Comparison of ENCODE assay signal across 26 mouse cellular contexts in the genomic region with DNA sequence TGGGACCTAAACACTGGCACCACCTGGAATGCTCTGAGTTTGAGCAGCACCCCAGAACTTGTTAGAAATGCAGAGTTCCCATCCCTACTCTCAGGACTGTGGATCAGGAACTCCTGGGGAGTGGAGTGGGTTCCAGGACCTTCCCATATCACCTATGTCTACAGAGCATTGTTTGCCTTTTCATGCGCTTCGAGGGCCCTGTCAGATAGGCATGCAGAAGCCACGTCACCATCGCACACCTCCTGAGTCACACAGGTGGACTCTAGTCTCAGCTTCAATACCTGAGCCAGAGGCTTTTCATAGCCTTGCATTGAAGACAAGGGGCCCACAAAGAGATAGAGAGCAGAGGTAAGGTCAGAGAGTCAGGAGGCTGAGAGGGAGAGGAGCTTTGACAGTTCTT. TPM values are rescaled to one million over a fixed set of nuclear protein-coding genes. Genes with fewer than 3 reads are reported as not detected.
A peak's percentile ranks its signal among the peaks of the same experiment; 100 is the strongest.
DNase-seq lines count a peak whose midpoint lies in the region; ATAC-seq and TF ChIP-seq lines count a peak whose summit lies in the region.
"Had no signal": no experiment of that assay in that cellular context is flagged by ENCODE, and none has a peak within 500 bp of the region (broad histone marks: within the 10 kb centered on the region; RNA-seq: fewer than 3 reads in every experiment).

No protein-coding gene starts in this region.

- H3K36me3 ChIP-seq in forebrain, embryonic 15.5 days: no peaks in the 10 kb centered on the region
- no peaks in the 10 kb centered on the region for H3K36me3 ChIP-seq in forebrain, embryonic 12.5 days (replicated peaks)
- no peaks in the 10 kb centered on the region for H3K36me3 ChIP-seq in lung, postnatal 0 days (ENCODE audit: insufficient read depth, low read length)
- no peaks in the 10 kb centered on the region for H3K36me3 ChIP-seq in stomach, embryonic 16.5 days (ENCODE audit: control insufficient read depth, insufficient read depth, low read length)
- H3K36me3 ChIP-seq: embryonic facial prominence, embryonic 12.5 days; intestine, embryonic 15.5 days had no signal

- 92% methylated on average over 4 of the region's 4 CpGs for WGBS in forebrain, embryonic 15.5 days
- 87% methylated on average over 4 of the region's 4 CpGs for WGBS in forebrain, embryonic 12.5 days
- 68% methylated on average over 4 of the region's 4 CpGs for WGBS in lung, postnatal 0 days
- 77% methylated on average over 4 of the region's 4 CpGs for WGBS in lung, adult 2 months
- 74% methylated on average over 4 of the region's 4 CpGs for WGBS in stomach, embryonic 16.5 days

- H3K27ac ChIP-seq in forebrain, embryonic 15.5 days (replicated peaks): peak overlapping the region; percentile 62; the same call in 1 of the 2 replicates
- no peak overlapping the region for H3K27ac ChIP-seq in forebrain, embryonic 12.5 days
- H3K27ac ChIP-seq in lung, postnatal 0 days (ENCODE audit: low read length): no peak overlapping the region
- H3K27ac ChIP-seq in stomach, embryonic 16.5 days (ENCODE audit: low read length): no peak overlapping the region
- H3K27ac ChIP-seq: embryonic facial prominence, embryonic 12.5 days; gastrocnemius, adult 2 months; intestine, embryonic 15.5 days; liver, embryonic 14.5 days had no signal

- ATAC-seq in forebrain, embryonic 15.5 days (replicated peaks): no peak
- ATAC-seq in forebrain, embryonic 12.5 days (ENCODE audit: low FRiP score): no peak
- peak; percentile 78 for ATAC-seq in lung, postnatal 0 days
- peak; percentile 57; the same call in 1 of the 2 replicates for ATAC-seq in stomach, embryonic 16.5 days (ENCODE audit: insufficient read depth, low FRiP score)
- ATAC-seq: hindbrain, embryonic 16.5 days; intestine, embryonic 15.5 days; Patski had no signal

- peak; percentile 2 to 14 for DNase-seq in cerebellum, adult 18-20 months
- DNase-seq in cerebellum, postnatal 14 days: no peak
- peak; percentile 57 for DNase-seq in lung, postnatal 0 days (ENCODE audit: low spot score)
- no peak for DNase-seq in lung, adult 2 months
- no peak for DNase-seq in urinary bladder, adult 2 months (ENCODE audit: low spot score)
- DNase-seq: adrenal gland, postnatal 10 days; embryo, embryonic 11 days; gastrocnemius, adult 2 months; gastrocnemius, postnatal 36 days; heart, adult 18-20 months; heart, postnatal 36 days; kidney, adult 2 months; kidney, postnatal 36 days; liver; lung, embryonic 14.5 days; thymus, postnatal 14 days had no signal

- peaks cover 64% of the 10 kb centered on the region for H3K4me1 ChIP-seq in forebrain, embryonic 15.5 days
- peaks cover 40% of the 10 kb centered on the region for H3K4me1 ChIP-seq in forebrain, embryonic 12.5 days
- no peaks in the 10 kb centered on the region for H3K4me1 ChIP-seq in lung, postnatal 0 days (ENCODE audit: insufficient read depth, low read depth, low read length)
- no peaks in the 10 kb centered on the region for H3K4me1 ChIP-seq in lung, adult 2 months (ENCODE audit: control insufficient read depth, insufficient read depth, low read length)
- no peaks in the 10 kb centered on the region for H3K4me1 ChIP-seq in stomach, embryonic 16.5 days (ENCODE audit: control insufficient read depth, insufficient read depth, low read length)

- no peak for TF ChIP-seq POLR2A in lung, adult 2 months (IDR thresholded peaks at IDR 0.05; ENCODE audit: borderline replicate concordance, extremely low read depth, low read depth, low read length)

- no peak overlapping the region for H3K4me2 ChIP-seq in forebrain, embryonic 15.5 days (replicated peaks)
- no peak overlapping the region for H3K4me2 ChIP-seq in forebrain, embryonic 12.5 days
- no peak overlapping the region for H3K4me2 ChIP-seq in lung, postnatal 0 days (replicated peaks; ENCODE audit: low read depth, low read length)
- no peak overlapping the region for H3K4me2 ChIP-seq in stomach, embryonic 16.5 days (ENCODE audit: low read depth, low read length)
- H3K4me2 ChIP-seq: embryonic facial prominence, embryonic 12.5 days; heart, embryonic 11.5 days; intestine, embryonic 15.5 days; lung, embryonic 14.5 days; midbrain, embryonic 11.5 days had no signal

- TF ChIP-seq CTCF in lung, postnatal 0 days (IDR thresholded peaks at IDR 0.05): no peak
- no peak for TF ChIP-seq CTCF in lung, adult 2 months (IDR thresholded peaks at IDR 0.05; ENCODE audit: insufficient read depth, low read length)

- no peaks in the 10 kb centered on the region for H3K27me3 ChIP-seq in forebrain, embryonic 15.5 days
- H3K27me3 ChIP-seq in forebrain, embryonic 12.5 days: no peaks in the 10 kb centered on the region; the same call in 1 of the 2 replicates
- no peaks in the 10 kb centered on the region for H3K27me3 ChIP-seq in lung, postnatal 0 days (replicated peaks; ENCODE audit: insufficient read depth, low read length)
- H3K27me3 ChIP-seq in stomach, embryonic 16.5 days (ENCODE audit: control insufficient read depth, insufficient read depth, low read length): no peaks in the 10 kb centered on the region
- H3K27me3 ChIP-seq: intestine, embryonic 15.5 days had no signal

- no peaks in the 10 kb centered on the region for H3K9me3 ChIP-seq in forebrain, embryonic 15.5 days
- H3K9me3 ChIP-seq in forebrain, embryonic 12.5 days: no peaks in the 10 kb centered on the region
- no peaks in the 10 kb centered on the region for H3K9me3 ChIP-seq in lung, postnatal 0 days (ENCODE audit: low read length)
- H3K9me3 ChIP-seq in stomach, embryonic 16.5 days (replicated peaks; ENCODE audit: control insufficient read depth, low read length): no peaks in the 10 kb centered on the region
- H3K9me3 ChIP-seq: embryonic facial prominence, embryonic 12.5 days; intestine, embryonic 15.5 days had no signal

- no peak for TF ChIP-seq EP300 in lung, postnatal 0 days (IDR thresholded peaks at IDR 0.05)

- H3K9ac ChIP-seq in forebrain, embryonic 15.5 days (replicated peaks): no peak overlapping the region
- H3K9ac ChIP-seq in forebrain, embryonic 12.5 days: no peak overlapping the region
- H3K9ac ChIP-seq in lung, postnatal 0 days (replicated peaks; ENCODE audit: low read depth): no peak overlapping the region
- H3K9ac ChIP-seq in stomach, embryonic 16.5 days (ENCODE audit: low read length): no peak overlapping the region
- H3K9ac ChIP-seq: embryonic facial prominence, embryonic 12.5 days; intestine, embryonic 15.5 days; liver, embryonic 14.5 days; lung, embryonic 14.5 days had no signal

- H3K4me3 ChIP-seq in forebrain, embryonic 15.5 days: no peak overlapping the region
- no peak overlapping the region for H3K4me3 ChIP-seq in forebrain, embryonic 12.5 days (replicated peaks)
- H3K4me3 ChIP-seq in lung, postnatal 0 days (ENCODE audit: low read depth, low read length): no peak overlapping the region
- H3K4me3 ChIP-seq in lung, adult 2 months (replicated peaks; ENCODE audit: extremely low read depth, low read depth, low read length): no peak overlapping the region
- H3K4me3 ChIP-seq in stomach, embryonic 16.5 days (replicated peaks; ENCODE audit: low read length): no peak overlapping the region
- H3K4me3 ChIP-seq: embryonic facial prominence, embryonic 12.5 days; gastrocnemius, adult 2 months; intestine, embryonic 15.5 days had no signal

RNA-seq across cellular contexts. Expression of gene Coro2b, which starts 7.0 kb away (rescaled TPM):
- polyA plus RNA-seq in forebrain, embryonic 15.5 days (2015; fragmentation: Nextera tagmentation; extraction: Ambion mirVana): 41.0 and 48.8 TPM in 2 replicates
- polyA plus RNA-seq in forebrain, embryonic 12.5 days (2016; fragmentation: Nextera tagmentation; extraction: Ambion mirVana): 37.6 and 38.1 TPM in 2 replicates
- 13.9 and 15.8 TPM in 2 replicates for polyA plus RNA-seq in lung, postnatal 0 days (2015; fragmentation: Nextera tagmentation; extraction: Ambion mirVana)
- polyA plus RNA-seq in lung, adult 2 months (2012; rRNA removed): 48.8 and 51.9 TPM in 2 replicates
- 9.8 and 10.4 TPM in 2 replicates for polyA plus RNA-seq in stomach, embryonic 16.5 days (2015; fragmentation: Nextera tagmentation; extraction: Ambion mirVana)
- polyA plus RNA-seq in urinary bladder, adult 2 months (2012; rRNA removed): 4.9 and 7.9 TPM in 2 replicates

Comparison
In these comparisons a context has a peak if more than half of its experiments do, and no peak if none do; other contexts are left out.
1. DNase-seq: peak in cerebellum, adult 18-20 months (2 of 2) and lung, postnatal 0 days (single experiment); none in cerebellum, postnatal 14 days (0 of 2), lung, adult 2 months (single experiment) and urinary bladder, adult 2 months (single experiment).
2. ATAC-seq: peak in lung, postnatal 0 days (single experiment) and stomach, embryonic 16.5 days (single experiment); none in forebrain, embryonic 15.5 days (single experiment) and forebrain, embryonic 12.5 days (single experiment).